Mouse (Mus musculus): Measurements from ENCODE around the gene Pygm.

Pygm gene

DNA sequence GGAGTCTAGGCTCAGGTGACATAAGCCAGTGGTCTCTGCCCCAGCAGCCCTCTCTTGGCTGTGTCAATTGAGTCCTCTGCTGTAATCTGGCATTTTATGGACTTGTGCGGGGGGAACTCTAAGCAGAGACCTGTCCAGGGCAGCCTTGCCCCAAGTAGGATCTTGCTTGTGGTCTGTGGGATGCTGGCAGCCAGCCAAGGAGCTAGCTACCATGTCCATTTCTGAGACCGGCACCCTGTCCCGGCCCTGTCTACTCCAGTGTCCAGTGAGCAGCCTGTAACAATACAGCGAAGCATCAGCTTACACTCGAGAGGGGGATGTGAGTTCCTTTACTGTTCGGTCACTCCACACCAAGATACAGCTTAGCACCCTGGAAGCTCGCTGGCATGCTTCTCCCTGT, 30.2 kb upstream of the Pygm start:
- no peak for DNase-seq

- no peak for DNase-seq
Observed at GRCm38 (mm10) chr19:6361291-6361690, 22.9 kb upstream of the Pygm start.

DNA sequence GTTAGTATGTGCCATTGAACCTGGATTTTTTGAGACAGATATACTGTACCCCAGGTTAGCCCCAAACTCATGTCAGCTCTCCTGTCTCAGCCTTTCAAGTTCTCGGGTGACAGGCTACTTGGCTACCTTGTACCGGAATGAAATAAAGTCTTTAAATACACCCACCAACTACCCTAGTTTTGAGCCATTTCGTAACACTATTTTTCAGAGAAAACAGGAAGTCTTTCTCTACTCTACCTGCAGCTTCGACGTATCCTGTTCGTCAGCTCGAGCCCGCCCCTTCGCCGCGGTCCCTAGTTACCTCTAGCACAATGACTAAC, 21.1 kb upstream of the Pygm start:
- no peak for DNase-seq

DNA sequence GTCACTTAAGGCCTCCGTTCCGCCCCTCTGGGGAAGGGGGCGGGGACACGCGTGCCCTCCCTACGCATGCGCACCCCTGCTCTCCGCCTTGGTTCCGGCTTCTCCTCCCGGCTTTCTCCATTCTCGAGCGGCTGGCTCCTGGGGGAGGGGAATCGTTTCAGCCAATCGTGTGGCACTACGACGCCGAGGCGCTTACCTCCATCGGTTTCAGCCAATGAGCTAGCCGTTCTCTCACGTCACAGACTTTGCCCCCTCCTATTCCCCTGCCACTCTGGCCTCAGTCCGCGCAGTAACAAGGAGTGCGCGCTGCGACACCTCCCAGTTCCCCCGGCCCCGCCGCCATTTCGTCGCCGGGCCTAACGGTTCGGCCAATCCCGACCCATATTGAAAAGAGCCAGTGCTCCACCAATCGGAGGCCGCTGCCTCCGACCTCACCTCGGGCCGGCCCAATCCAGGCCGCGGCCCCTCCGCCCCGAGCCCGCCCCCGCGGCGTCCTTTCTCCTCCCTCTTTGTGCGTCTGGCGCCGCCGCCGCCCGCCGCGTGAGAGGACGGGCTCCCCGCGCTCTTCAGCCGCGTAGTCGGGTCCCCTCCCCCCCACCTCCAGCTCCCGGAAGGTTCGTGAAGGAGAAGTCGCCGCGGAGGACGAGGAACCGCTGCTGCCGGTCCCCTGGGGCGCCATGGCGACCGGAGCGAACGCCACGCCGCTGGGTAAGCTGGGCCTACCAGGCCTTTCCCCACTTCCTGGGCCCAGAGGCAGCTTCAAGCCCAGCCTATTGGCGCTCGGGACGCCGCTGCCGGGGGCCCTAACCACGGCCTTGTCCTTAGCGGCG, 20.6 kb upstream of the Pygm start, which contains the start of gene Sf1:
Gene Sf1 (plus strand): TSS at position 280 of the 830 bp plus-strand sequence.
- peak; percentile 100 for DNase-seq

- peak; percentile 95 for DNase-seq
Observed at GRCm38 (mm10) chr19:6364317-6364725, 19.9 kb upstream of the Pygm start.

GRCm38 (mm10) chr19:6364842-6365241, 19.4 kb upstream of the Pygm start:
- no peak for DNase-seq

GRCm38 (mm10) chr19:6370175-6370574, 14.0 kb upstream of the Pygm start:
- DNase-seq, result no peak

DNA sequence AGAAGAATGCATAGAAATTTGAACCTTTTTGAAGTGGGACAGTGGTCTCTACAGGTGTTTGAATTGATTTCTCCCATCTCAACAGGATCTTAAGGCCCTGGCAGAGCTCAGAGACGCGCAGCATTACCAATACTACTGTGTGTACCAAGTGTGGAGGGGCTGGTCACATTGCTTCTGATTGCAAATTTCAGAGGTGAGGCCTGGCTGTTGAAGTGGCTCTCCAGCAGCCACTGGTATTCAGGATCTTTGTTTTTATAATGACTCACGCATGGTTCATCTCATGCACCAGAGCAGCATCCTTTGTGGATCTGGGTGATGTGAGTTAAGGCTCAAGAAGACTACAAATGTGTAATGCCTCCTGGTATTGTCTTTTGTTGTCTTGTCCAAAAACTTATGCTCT, 11.8 kb upstream of the Pygm start:
- DNase-seq, result no peak

GRCm38 (mm10) chr19:6373539-6374400, 10.4 kb upstream of the Pygm start:
- DNase-seq, result peak; percentile 93

DNA sequence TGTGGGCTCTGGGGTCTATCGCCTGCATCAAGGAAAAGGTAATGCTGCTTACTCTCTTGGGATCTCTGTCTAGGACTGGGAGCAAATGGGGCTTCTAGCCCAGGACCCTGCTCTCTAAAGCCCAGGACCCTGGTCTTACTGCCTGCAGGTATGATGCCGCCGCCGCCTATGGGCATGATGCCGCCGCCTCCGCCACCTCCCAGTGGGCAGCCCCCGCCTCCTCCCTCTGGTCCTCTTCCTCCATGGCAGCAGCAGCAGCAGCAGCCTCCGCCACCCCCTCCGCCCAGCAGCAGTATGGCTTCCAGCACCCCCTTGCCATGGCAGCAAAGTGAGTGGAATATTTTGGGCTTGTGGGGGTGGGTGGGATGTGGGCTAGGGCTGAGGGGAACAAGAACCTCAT, 9.6 kb upstream of the Pygm start:
- DNase-seq, result no peak

GRCm38 (mm10) chr19:6375423-6376254, 8.6 kb upstream of the Pygm start:
- no peak for DNase-seq

- peak; percentile 82 for DNase-seq
Observed at GRCm38 (mm10) chr19:6376255-6376564, 8.0 kb upstream of the Pygm start.

- no peak for DNase-seq
Observed at GRCm38 (mm10) chr19:6376643-6377042, 7.6 kb upstream of the Pygm start.

DNA sequence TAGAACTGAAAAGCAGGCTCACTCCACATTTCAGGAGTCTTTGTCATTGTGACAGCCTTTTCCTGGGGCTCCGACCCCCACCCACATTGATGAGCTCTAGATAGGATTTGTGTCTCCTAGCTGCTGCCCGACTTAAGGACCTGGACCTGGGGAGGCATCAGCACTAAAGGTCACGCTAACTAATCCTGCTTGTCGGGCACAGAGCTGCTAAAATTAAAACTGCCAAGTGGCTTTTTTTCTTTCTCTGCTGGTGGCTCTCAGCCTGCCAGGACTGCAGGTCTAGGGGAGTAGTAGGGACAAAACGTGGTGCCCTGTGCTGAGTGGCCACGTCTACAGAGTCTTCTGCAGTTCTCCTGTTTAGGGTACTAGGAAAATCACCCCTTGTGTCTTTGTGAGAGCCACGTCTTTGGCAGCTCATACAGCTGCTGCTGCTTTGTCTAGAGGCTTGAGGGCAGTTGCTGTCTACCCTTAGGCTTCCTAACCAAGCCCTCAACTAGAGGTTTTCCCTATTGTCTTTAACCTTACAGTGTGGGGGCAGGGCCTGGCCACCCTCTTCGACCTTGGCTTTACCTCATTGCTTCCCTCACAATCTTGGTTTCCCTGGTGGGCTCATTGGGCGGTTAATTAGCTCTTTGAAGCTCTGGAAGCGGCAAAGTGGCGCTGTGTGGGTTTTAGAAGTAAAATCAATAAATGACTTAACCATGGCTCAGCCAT, 6.7 kb upstream of the Pygm start:
- no peak for DNase-seq

DNA sequence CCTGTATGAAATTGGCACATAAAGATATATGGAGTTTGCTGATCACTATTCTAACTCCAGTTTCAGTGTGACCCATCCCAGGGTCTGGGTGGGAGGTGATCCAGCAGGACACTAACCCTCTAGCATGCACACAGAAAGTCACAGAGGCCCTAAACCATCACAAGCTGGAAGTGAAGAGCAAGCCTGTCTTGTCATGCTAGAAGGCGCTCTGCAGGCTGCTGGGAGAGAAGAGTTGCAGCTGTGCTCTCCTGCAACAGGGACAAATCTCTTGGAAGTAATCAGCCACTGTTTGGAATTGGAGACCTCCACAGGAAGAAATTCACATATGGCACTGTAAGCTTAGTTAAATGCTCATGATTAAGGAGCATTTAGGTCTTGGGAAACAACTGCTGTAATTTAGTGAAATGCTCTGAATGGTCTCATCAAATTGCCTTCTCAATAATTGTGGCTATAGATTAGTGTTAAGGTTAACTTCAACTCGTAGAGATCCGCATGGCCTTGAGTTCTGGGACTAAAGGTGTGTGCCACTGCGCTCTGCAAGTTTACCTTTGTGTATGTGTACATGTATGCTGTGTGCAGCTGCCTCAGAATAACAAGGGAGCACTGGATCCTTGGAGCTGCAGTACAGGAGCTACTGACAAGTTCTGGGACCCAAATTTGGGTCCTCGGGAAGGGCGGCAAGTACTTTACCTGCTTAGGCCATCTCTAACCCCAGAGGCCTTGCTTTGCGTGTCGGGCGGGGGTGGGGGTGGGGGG, 3.6 kb upstream of the Pygm start:
- no peak for DNase-seq

DNA sequence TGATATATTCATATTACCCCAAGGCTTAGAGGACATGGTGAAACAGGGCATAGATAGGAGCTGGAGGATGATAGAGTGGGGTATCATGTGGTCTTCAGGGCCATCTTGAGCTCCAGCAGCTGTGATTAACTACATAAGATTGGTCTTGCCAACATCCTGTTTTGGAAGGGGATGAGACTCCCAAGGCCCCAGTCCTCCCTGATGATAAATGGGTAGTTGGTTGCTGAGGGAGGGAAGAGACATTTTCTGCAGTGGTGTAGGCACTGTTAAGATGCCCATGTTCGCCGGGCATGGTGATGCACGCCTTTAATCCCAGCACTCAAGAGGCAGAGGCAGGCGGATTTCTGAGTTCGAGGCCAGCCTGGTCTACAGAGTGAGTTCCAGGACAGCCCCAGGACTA, 3.0 kb upstream of the Pygm start:
- no peak for DNase-seq

DNA sequence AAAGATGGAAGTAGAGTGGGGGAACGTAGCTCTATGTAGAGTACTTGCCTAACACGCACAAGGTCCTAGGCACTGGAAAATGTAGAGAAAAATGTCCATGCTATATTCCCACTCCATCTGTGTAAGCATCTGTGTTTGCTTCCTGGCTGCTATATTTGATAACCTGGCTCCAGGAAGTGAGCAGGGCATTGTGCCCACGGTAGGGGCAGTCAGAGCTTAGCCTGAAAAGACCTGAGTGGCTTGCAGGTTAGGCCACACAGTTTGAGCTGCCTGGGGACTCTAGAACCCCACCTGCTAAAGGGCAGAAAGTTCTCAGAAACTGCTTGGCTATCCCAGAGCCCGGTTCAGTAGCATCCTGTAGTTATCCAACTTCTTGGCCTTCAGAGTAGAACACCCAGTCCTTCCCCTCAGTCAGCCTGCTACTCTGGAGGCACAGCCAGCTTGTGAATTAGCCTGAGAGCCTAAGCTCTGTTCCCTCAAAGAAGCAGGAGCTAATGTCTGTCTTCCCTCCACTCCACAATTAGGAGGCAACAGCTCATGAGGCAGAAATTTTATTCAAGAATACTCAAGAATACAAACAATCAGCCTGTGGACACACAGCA, 1.8 kb upstream of the Pygm start:
- DNase-seq, result no peak

- no peak for DNase-seq
Observed at GRCm38 (mm10) chr19:6383470-6383869, 729 bp upstream of the Pygm start.

DNA sequence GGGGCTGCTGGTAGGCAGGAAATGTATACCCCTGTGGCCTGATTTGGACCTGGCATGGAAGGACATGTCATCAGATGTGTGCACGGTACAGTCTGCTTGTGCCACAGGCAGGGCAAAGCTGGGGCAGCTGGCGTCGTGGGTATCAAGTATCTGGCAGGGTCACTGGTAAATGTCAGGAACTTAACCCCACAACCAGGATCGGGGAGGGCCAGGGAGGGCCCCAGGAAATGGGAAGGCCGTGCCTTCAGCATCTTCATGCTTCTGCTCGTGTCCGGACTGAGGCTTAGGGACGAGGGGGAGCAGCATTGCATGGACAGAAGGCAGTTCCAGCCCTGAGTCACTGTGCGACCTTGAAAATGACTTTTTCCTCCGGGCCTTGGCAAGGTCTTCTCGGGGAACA, 755 bp downstream of the Pygm start:
- DNase-seq, result no peak

GRCm38 (mm10) chr19:6385419-6385818, 1.2 kb downstream of the Pygm start:
- no peak for DNase-seq

DNA sequence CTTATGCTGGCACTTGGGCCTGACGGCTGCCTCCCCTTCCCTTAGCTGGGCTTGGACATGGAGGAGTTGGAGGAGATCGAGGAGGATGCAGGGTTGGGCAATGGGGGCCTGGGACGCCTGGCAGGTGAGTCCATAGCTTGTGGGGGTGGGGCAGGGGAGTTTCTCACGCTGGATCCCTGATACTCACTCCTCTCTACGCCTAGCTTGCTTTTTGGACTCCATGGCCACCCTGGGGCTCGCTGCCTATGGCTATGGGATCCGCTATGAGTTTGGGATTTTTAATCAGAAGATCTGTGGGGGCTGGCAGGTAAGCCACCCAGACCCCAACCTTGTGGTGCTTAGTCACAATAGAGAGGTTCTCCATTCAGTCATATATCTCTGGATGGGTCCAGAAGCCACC, 1.6 kb downstream of the Pygm start:
- no peak for DNase-seq

DNA sequence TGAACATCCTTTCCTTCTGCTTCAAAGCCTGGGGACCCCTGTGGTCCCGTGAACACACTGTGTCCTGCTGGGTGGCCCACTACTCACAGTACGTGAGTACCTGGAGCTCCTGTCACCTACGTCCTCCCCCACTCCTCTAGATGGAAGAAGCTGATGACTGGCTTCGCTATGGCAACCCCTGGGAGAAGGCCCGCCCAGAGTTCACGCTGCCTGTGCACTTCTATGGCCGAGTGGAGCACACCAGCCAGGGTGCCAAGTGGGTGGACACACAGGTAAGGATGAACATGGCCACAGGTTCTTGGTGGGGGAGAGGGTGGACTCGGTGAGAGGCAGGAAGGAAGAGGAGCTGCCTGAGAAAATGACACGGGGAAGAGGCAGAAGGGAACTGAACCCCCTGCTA, 2.0 kb downstream of the Pygm start:
- no peak for DNase-seq
